Mouse (Mus musculus) neural tube, embryonic 15.5 days (tissue): ENCODE results near the gene Gm17482. TPM values are rescaled to one million over a fixed set of nuclear protein-coding genes. Genes with fewer than 3 reads are reported as not detected.
A peak's percentile ranks its signal among the peaks of the same experiment; 100 is the strongest.

ENCODE experiments used
- ATAC-seq: fragments of 200-750 bp; cut with Nextera tagmentation; 2 replicates; pipeline ENCODE4 v1.8.0; 2017; ENCODE audit warnings: mild to moderate bottlenecking, moderate TSS enrichment, moderate library complexity; ENCODE audit not compliant: low FRiP score
- H3K27ac ChIP-seq: fragments of 300-500 bp; sonication (generic); replicated peaks from 2 replicates; pipeline ENCODE4 v1.5.1; 2015; ENCODE audit warnings: mild to moderate bottlenecking, inconsistent platforms
- H3K27me3 ChIP-seq: fragments of 300-500 bp; sonication (generic); replicated peaks from 2 replicates; pipeline ENCODE4 v1.6.1; 2015; ENCODE audit warnings: inconsistent platforms
- H3K36me3 ChIP-seq: fragments of 300-500 bp; sonication (generic); 2 replicates; pipeline ENCODE4 v1.6.1; 2015; ENCODE audit warnings: inconsistent platforms
- H3K4me1 ChIP-seq: fragments of 300-500 bp; sonication (generic); 2 replicates; pipeline ENCODE4 v1.6.1; 2015; ENCODE audit warnings: inconsistent platforms
- H3K4me2 ChIP-seq: fragments of 300-500 bp; sonication (generic); 2 replicates; pipeline ENCODE4 v1.6.1; 2015; ENCODE audit warnings: inconsistent platforms, mild to moderate bottlenecking, moderate library complexity
- H3K4me3 ChIP-seq: fragments of 300-500 bp; sonication (generic); replicated peaks from 2 replicates; pipeline ENCODE4 v1.5.1; 2015; ENCODE audit warnings: mild to moderate bottlenecking, inconsistent platforms
- H3K9ac ChIP-seq: fragments of 300-500 bp; sonication (generic); replicated peaks from 2 replicates; pipeline ENCODE4 v1.6.1; 2015; ENCODE audit warnings: mild to moderate bottlenecking, inconsistent platforms
- H3K9me3 ChIP-seq: fragments of 300-500 bp; sonication (generic); replicated peaks from 2 replicates; pipeline ENCODE4 v1.6.1; 2016; ENCODE audit warnings: inconsistent platforms
- WGBS: fragments of 180-500 bp; shearing (Covaris S2); methylation state at CpG from one replicate; pipeline ENCODE4 v1.1.7; 2015; ENCODE audit warnings: mixed read lengths; 5-methylcytosine and 5-hydroxymethylcytosine counted together
- polyA plus RNA-seq: library from polyadenylated mRNA; unstranded; fragments of >200 nt; fragmentation: Nextera tagmentation; extraction: Ambion mirVana; gene quantifications from 2 replicates; pipeline ENCODE4 v1.2.1, GENCODE M21; 2015

Gene Gm17482
- polyA plus RNA-seq, 1 experiment from 2014 or later, result not detected

DNA sequence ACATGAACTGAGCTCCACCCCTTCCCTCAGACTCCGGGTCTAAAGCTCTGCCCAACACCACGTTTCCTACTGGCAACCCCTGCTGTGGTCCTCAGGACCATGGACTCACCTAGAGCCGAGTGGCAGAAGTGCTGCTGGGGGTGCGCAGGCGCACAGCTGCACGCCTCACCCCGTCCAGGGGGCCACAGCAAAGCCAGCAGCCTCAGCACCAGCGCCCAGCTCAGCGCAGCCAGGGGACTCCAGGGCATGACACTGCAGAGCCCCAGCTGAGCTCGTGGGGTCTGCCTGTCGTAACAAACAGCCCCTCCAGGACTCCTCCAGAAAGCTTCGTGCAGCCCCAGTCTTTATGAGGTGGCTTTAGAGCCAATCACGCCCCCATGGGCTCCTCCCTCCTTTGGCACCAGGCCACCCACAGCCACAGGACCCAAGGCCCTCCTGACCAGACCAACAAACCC is 24.4 kb downstream of the Gm17482 start:
- peak overlapping the region; percentile 24 for H3K4me3 ChIP-seq
- H3K27ac ChIP-seq, result peak overlapping the region; percentile 81
- H3K9ac ChIP-seq, result no peak overlapping the region
- WGBS, result 2% methylated on average over 13 of the region's 13 CpGs
- ATAC-seq, result peak; percentile 81
- H3K36me3 ChIP-seq, result peaks cover 18% of the 10 kb centered on the region; the same call in 1 of the 2 replicates
- H3K4me1 ChIP-seq, result peaks cover 6% of the 10 kb centered on the region
- no peaks in the 10 kb centered on the region for H3K9me3 ChIP-seq
- H3K27me3 ChIP-seq, result no peaks in the 10 kb centered on the region
- H3K4me2 ChIP-seq, result peak overlapping the region; percentile 45

DNA sequence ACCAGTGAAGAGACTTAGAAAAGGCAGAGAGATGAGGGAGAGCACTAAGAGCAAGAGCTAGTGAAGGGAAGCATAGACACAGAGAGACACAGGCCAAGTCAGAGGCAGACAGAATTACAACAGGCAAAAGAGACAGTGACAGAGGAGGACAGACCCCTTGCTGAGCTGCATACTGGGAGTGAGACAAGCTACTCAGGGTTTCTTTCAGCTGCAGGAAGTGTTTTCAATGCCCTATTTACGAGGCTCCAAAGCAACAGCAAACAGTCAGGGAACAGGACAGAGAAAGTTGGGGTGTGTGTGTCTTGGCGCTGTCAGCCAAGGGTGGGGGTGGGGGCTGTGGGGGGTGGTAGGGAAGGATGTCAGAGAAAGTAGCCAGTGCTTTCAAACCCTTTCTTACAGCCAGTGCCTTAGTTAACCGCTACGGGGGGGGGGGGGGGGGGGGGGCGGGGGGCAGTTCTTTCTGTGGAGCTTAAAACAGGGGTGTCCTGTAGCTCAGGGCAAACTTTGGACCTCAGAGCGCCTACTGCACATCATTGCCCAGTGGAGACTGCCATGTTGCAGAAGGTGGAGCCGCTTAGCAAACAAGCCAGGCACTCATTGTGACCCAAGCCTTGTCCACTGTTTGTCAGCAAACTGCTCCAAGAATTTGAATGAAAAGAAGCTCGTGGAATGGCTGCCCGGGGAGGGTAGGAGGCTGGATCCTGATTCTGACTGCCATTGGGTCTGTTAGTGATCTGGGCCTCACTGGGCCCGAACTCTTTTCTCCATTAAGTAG is 25.1 kb downstream of the Gm17482 start, which contains the start of gene Timp4:
Gene Timp4 (minus strand): TSS at position 107 of the 775 bp plus-strand sequence.
- peak; percentile 82 for ATAC-seq
- H3K27me3 ChIP-seq, result no peaks in the 10 kb centered on the region
- peak within 1 kb of the TSS; percentile 45 for H3K4me2 ChIP-seq
- H3K4me1 ChIP-seq, result peaks cover 6% of the 10 kb centered on the region
- H3K9ac ChIP-seq, result no peak within 1 kb of the TSS
- peak within 1 kb of the TSS; percentile 24 for H3K4me3 ChIP-seq
- peak within 1 kb of the TSS; percentile 81 for H3K27ac ChIP-seq
- no peaks in the 10 kb centered on the region for H3K9me3 ChIP-seq
- WGBS, result 23% methylated on average over 7 of the region's 10 CpGs
- peaks cover 13% of the 10 kb centered on the region; the same call in 1 of the 2 replicates for H3K36me3 ChIP-seq

DNA sequence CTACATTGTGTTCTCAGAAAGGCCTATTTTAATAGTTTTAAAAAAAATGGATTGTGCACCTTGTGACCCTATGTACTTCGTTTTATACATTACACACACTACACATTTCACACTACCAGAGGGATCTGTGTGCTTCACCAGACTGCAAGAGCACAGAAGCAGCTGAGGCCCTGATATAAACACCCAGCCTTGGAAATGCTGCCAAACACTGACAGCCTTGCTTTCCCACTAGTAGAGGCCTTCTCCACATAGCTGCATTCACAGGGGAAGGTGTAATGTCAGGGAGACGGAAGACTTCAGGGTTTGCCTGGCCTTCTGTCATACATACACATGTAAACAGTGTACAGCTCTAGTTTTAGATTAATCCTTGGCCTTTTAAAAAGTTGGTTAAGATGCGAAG is 28.0 kb downstream of the Gm17482 start:
- H3K9me3 ChIP-seq, result no peaks in the 10 kb centered on the region
- WGBS, result 84% methylated on average over 3 of the region's 3 CpGs

DNA sequence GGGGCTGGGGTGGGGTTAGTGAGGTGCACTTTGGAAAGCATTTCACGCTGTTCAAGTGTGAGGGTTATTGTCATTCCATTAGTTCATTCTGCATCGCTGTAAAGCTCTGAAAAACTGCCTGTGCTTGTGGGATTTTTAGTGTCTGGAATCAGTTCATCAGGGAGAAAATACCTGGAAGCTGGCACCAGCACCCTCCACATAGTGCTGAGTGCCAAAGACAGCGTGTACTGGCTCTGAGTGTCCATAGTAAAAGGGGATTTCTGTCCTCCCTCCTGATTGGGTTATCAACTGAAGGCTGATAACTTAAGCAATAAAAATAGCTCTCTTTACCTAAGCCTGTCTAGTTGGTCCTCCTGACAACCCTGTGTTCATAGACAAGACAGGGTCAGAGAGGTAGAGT is 33.4 kb downstream of the Gm17482 start:
- WGBS, result 79% methylated on average over 3 of the region's 3 CpGs
- Histone ChIP-seq H3K9me3 (no peaks in the 10 kb centered on the region), H3K9ac (no peak overlapping the region), H3K4me1 (no peaks in the 10 kb centered on the region), H3K27me3 (no peaks in the 10 kb centered on the region), H3K4me2 (no peak overlapping the region), H3K36me3 (peaks cover 30% of the 10 kb centered on the region), H3K4me3 (no peak overlapping the region), H3K27ac (no peak overlapping the region)
- ATAC-seq, result no peak

More for the DNA sequence above, 28.0 kb downstream of the Gm17482 start:
- Histone ChIP-seq H3K9ac (no peak overlapping the region), H3K27ac (no peak overlapping the region), H3K36me3 (0 out of 2 replicates have a peak, but pooled peaks cover 8% of the 10 kb centered on the region), H3K4me3 (no peak overlapping the region), H3K4me2 (no peak overlapping the region), H3K27me3 (no peaks in the 10 kb centered on the region), H3K4me1 (peaks cover 6% of the 10 kb centered on the region)
- no peak for ATAC-seq

DNA sequence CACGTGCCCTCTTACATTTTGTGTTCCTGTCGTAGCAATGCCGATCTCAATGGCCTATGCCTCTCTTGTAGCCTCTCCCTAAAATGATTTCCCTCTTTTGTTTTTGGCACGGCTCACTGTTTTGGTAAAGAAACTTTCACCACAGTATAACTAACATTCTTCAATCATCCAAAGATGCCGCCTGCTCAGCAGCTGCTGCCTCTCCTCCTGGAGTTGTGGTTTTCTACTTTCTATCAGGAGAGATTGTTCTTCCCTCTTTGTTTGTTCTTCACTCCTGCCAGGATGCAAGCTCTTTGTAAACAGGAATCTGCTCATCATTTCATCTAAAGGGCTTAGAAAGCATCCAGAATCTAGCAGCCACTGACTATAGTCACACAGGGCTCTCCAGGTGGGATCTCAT is 39.6 kb downstream of the Gm17482 start:
- H3K9me3 ChIP-seq, result no peaks in the 10 kb centered on the region
- H3K27me3 ChIP-seq, result no peaks in the 10 kb centered on the region
- no peak overlapping the region for H3K9ac ChIP-seq
- ATAC-seq, result no peak
- no peak overlapping the region for H3K4me3 ChIP-seq
- H3K27ac ChIP-seq, result no peak overlapping the region
- WGBS, result 88% methylated on average over 5 of the region's 5 CpGs
- H3K4me1 ChIP-seq, result no peaks in the 10 kb centered on the region
- H3K4me2 ChIP-seq, result no peak overlapping the region
- H3K36me3 ChIP-seq, result peaks cover 31% of the 10 kb centered on the region

DNA sequence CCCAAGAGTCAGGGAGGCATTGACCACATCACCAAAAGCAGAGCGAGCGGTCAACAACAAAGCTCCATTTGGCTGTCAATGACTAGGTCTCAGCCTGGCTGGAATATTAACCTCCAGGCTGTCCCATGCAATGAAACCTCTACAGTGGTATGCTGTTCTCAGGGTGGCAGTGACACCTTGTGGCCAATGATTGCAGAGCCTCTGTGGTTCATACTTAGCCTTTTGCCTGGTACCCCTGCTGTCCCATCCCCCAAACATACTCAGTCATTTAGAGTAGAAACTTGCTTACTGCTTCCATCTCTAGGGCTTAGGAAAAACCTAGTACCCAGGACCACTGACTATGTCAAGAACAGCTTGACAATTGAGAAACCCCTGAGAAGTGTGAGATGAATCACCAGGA is 40.8 kb downstream of the Gm17482 start:
- Histone ChIP-seq H3K27me3 (no peaks in the 10 kb centered on the region), H3K27ac (no peak overlapping the region), H3K36me3 (peaks cover 24% of the 10 kb centered on the region), H3K9ac (no peak overlapping the region), H3K9me3 (no peaks in the 10 kb centered on the region), H3K4me1 (no peaks in the 10 kb centered on the region), H3K4me3 (no peak overlapping the region), H3K4me2 (no peak overlapping the region)
- WGBS, result 56% methylated on average over 2 of the region's 2 CpGs
- ATAC-seq, result peak; percentile 88

DNA sequence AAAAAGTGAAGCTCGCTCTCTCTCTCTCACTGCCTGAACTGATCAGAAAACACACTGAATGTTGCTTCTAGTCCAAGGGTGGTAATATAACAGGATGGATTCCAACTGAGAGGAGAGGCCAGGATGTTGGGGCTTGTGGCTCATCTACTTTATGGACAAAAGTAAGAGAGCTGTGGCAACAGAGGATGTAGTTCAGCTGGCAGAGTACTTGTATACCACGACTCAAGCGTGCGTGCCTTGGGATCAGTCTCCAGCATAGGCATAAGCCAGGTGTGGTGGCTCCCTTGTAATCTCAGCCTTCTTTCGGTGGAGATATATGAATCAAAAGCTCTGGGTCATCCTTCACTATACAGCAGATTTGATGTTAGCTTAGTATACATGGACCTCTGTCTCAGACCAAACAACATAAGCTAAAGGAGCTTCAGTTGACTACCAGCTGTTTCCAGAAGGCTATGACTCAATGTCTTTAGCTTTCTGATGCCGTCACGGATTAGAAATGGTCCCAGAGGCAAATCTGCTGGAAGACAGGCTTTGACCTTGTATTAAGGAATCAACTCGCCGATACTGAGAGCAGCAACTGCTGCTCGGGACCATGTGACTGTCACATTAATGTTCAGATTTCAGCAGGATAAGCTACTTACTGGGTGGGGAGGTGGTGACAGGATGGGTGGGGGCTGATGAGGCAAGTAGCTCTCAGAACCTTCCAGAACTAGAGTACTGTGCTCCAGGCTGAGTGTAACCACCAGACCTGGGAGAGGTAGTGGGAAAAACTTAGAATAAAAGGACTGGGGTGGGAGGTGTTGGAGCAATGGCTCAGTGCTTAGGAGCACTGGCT is 41.6 kb downstream of the Gm17482 start:
- no peaks in the 10 kb centered on the region for H3K4me1 ChIP-seq
- H3K4me3 ChIP-seq, result no peak overlapping the region
- no peaks in the 10 kb centered on the region for H3K27me3 ChIP-seq
- no peaks in the 10 kb centered on the region for H3K9me3 ChIP-seq
- no peak overlapping the region for H3K9ac ChIP-seq
- H3K4me2 ChIP-seq, result no peak overlapping the region
- no peak overlapping the region for H3K27ac ChIP-seq
- no peak for ATAC-seq
- WGBS, result 90% methylated on average over 10 of the region's 10 CpGs
- peaks cover 16% of the 10 kb centered on the region for H3K36me3 ChIP-seq

DNA sequence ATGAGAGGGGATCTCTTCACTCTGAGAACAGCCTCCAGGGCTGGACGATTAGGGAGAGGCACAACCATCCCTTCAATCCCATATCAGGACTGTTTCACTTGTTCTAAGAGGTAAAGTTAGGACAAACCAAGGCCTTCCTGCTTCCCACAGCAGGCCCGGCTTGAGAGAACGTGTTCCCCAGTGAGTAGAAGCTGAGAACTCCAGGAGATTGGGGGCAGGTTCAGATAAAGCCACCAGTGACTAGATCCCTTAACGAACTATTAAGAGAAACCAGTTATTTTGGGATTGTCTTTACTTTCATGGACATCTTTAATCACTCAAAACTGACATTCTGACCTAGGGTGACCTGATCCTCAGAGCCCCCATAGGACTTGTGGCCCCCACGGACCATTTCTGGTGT is 42.4 kb downstream of the Gm17482 start:
- H3K9me3 ChIP-seq, result no peaks in the 10 kb centered on the region
- no peak overlapping the region for H3K4me2 ChIP-seq
- peaks cover under 1% of the 10 kb centered on the region; the same call in 1 of the 2 replicates for H3K4me1 ChIP-seq
- no peaks in the 10 kb centered on the region for H3K27me3 ChIP-seq
- WGBS, result 83% methylated on average over 5 of the region's 5 CpGs
- peaks cover 12% of the 10 kb centered on the region for H3K36me3 ChIP-seq
- no peak for ATAC-seq
- H3K4me3 ChIP-seq, result no peak overlapping the region
- H3K9ac ChIP-seq, result no peak overlapping the region
- no peak overlapping the region for H3K27ac ChIP-seq

DNA sequence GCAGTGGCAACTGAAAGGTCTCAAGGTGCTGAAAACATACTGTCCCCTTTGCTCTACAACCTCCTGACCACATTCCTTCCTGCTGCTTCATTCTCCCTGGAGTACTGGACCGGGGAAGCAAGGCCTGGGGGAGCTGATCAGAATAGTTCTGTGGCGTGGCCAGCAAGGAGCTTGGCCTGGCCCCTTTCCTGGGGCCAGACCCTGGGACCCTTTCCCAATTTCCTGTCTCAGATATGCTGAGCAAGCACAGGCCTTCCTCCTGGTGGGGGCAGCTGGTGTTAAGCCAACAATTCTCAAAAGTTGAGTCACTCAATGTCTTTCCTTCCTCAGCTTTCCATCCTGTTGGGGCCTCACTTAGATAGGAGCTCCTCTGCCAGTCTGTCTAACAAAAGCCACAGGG is 42.9 kb downstream of the Gm17482 start:
- Histone ChIP-seq H3K4me3 (no peak overlapping the region), H3K4me2 (no peak overlapping the region), H3K27me3 (no peaks in the 10 kb centered on the region), H3K27ac (no peak overlapping the region), H3K36me3 (peaks cover 10% of the 10 kb centered on the region), H3K9ac (no peak overlapping the region), H3K4me1 (peaks cover 2% of the 10 kb centered on the region; the same call in 1 of the 2 replicates), H3K9me3 (no peaks in the 10 kb centered on the region)
- 76% methylated on average over 2 of the region's 2 CpGs for WGBS
- no peak for ATAC-seq

DNA sequence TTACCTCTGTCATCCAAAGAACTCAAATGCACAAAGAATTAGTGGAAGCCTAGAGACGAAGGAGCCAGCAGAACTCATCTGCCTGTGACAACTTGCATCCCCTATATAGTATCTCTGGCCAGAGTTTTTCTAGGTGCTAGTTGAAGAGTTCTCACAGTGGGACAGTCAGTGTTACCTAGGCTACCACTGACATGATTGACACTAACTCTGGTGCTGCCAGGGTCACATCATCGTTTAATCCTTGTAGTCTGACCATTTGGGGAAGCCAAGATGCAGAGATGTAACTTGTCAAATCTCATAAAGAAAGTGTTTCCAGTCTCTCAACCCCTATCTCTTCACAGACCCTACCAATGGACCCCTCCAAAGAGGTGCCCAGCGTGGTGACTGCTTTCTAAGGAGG is 44.2 kb downstream of the Gm17482 start:
- Histone ChIP-seq H3K36me3 (0 out of 2 replicates have a peak, but pooled peaks cover 3% of the 10 kb centered on the region), H3K9me3 (no peaks in the 10 kb centered on the region), H3K27me3 (no peaks in the 10 kb centered on the region), H3K4me3 (no peak overlapping the region), H3K4me1 (peaks cover 2% of the 10 kb centered on the region; the same call in 1 of the 2 replicates), H3K4me2 (no peak overlapping the region), H3K27ac (no peak overlapping the region), H3K9ac (no peak overlapping the region)
- ATAC-seq, result no peak
- WGBS, result 73% methylated on average over 3 of the region's 3 CpGs

DNA sequence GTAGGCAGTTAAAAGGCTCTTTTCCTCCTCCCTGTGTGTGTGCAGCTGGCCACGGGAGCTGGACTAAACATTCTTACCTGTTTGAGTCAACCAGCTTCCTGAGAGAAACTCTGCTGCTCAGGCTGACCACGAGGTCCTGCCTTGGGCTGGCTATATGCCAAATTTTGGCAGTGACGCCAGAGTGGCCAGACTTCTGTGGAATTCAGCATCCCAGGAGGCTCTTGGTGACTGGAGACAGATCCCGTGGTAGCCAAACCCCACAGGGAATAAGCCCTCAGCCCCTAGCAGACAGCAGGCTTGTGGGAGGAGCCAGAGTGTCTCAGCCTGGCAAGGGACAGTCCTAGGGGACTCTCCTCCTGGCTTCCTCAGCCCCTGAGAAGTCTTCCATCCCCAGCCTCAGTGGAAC is 44.7 kb downstream of the Gm17482 start:
- Histone ChIP-seq H3K36me3 (0 out of 2 replicates have a peak, but pooled peaks cover 3% of the 10 kb centered on the region), H3K9me3 (no peaks in the 10 kb centered on the region), H3K4me2 (no peak overlapping the region), H3K4me3 (no peak overlapping the region), H3K27me3 (no peaks in the 10 kb centered on the region), H3K27ac (no peak overlapping the region), H3K4me1 (peaks cover 2% of the 10 kb centered on the region; the same call in 1 of the 2 replicates), H3K9ac (no peak overlapping the region)
- 27% methylated on average over 4 of the region's 4 CpGs for WGBS
- ATAC-seq, result no peak
